Mouse (Mus musculus) C2C12 (cell line): ENCODE results near the gene Rsrc2.

Source experiments
- CEBPB ChIP-seq: IDR thresholded peaks from one replicate; pipeline ENCODE4 v1.6.1; 2011; ENCODE audit warnings: low read depth, mild to moderate bottlenecking, control low read depth, moderate library complexity
- CTCF ChIP-seq: IDR thresholded peaks from one replicate; pipeline ENCODE4 v1.5.1; 2011; ENCODE audit not compliant: control insufficient read depth, insufficient read depth, insufficient read length
- MAX ChIP-seq: IDR thresholded peaks from one replicate; pipeline ENCODE4 v1.6.1; 2011; ENCODE audit warnings: mild to moderate bottlenecking, control low read depth
- USF1 ChIP-seq: IDR thresholded peaks from one replicate; pipeline ENCODE4 v1.6.1; 2011; ENCODE audit warnings: low read depth, mild to moderate bottlenecking, control low read depth, moderate library complexity

GRCm38 (mm10) chr5:123749065-123750064, at the start of gene Rsrc2, which contains the start of gene Kntc1:
- TF ChIP-seq USF1 (no peak), CTCF (no peak), MAX (peak; percentile 41), CEBPB (no peak)
